11 mouse cellular contexts compared by ENCODE assay signal in genomic region chr11:117860601-117861000, GRCm38 (mm10). TPM values are rescaled to one million over a fixed set of nuclear protein-coding genes. Genes with fewer than 3 reads are reported as not detected.
A peak's percentile ranks its signal among the peaks of the same experiment; 100 is the strongest.
DNase-seq lines count a peak whose midpoint lies in the region; ATAC-seq lines count a peak whose summit lies in the region.
"Had no signal": no experiment of that assay in that cellular context is flagged by ENCODE, and none has a peak within 500 bp of the region (broad histone marks: within the 10 kb centered on the region; RNA-seq: fewer than 3 reads in every experiment).

Gene Tmem235 (plus strand): TSS chr11:117860752.

- peak within 1 kb of the TSS; percentile 45 for H3K4me3 ChIP-seq in heart, embryonic 10.5 days
- no peak within 1 kb of the TSS for H3K4me3 ChIP-seq in intestine, embryonic 15.5 days (replicated peaks)

- no peaks in the 10 kb centered on the region for H3K9me3 ChIP-seq in heart, embryonic 10.5 days
- no peaks in the 10 kb centered on the region for H3K9me3 ChIP-seq in intestine, embryonic 15.5 days

- peak within 1 kb of the TSS; percentile 22; the same call in 1 of the 2 replicates for H3K27ac ChIP-seq in heart, embryonic 10.5 days
- H3K27ac ChIP-seq in intestine, embryonic 15.5 days = no peak within 1 kb of the TSS

- DNase-seq in heart, embryonic 10.5 days (ENCODE audit: low spot score) = no peak
- DNase-seq in heart, adult 9 months (ENCODE audit: low spot score in 2 of 2) = no peak
- DNase-seq in retina, embryonic 14.5 days (ENCODE audit: low spot score) = peak; percentile 36
- DNase-seq in retina, postnatal 1 day = no peak
- DNase-seq in thymus, postnatal 36 days = peak; percentile 20 to 45
- no peak for DNase-seq in cerebellum, adult 9-10 months
- no peak for DNase-seq in ovary, adult 18-20 months (ENCODE audit: low spot score)
- DNase-seq: cerebellum, adult 2 months; gastrocnemius, postnatal 10 days; lung, postnatal 14 days had no signal

- H3K4me1 ChIP-seq in heart, embryonic 10.5 days = peaks cover 23% of the 10 kb centered on the region
- peaks cover 19% of the 10 kb centered on the region for H3K4me1 ChIP-seq in intestine, embryonic 15.5 days (replicated peaks)

- peak within 1 kb of the TSS; percentile 22; the same call in 1 of the 2 replicates for H3K4me2 ChIP-seq in intestine, embryonic 15.5 days (replicated peaks)

- peaks cover 76% of the 10 kb centered on the region for H3K27me3 ChIP-seq in heart, embryonic 10.5 days (ENCODE audit: insufficient read depth, poor library complexity, severe bottlenecking)
- H3K27me3 ChIP-seq in intestine, embryonic 15.5 days (replicated peaks) = peaks cover 17% of the 10 kb centered on the region

- WGBS in heart, embryonic 10.5 days = 3% methylated on average over 23 of the region's 23 CpGs
- 8% methylated on average over 23 of the region's 23 CpGs for WGBS in intestine, embryonic 15.5 days

- H3K36me3 ChIP-seq in heart, embryonic 10.5 days = peaks cover 27% of the 10 kb centered on the region
- peaks cover 18% of the 10 kb centered on the region for H3K36me3 ChIP-seq in intestine, embryonic 15.5 days

- ATAC-seq in intestine, embryonic 15.5 days = no peak

- no peak within 1 kb of the TSS for H3K9ac ChIP-seq in intestine, embryonic 15.5 days

RNA-seq across cellular contexts. Expression of gene Tmem235, which starts in this region (rescaled TPM):
- polyA plus RNA-seq in heart, embryonic 10.5 days (2016; fragmentation: Nextera tagmentation; extraction: Ambion mirVana) = not detected in 2 replicates
- polyA plus RNA-seq in intestine, embryonic 15.5 days (2015; fragmentation: Nextera tagmentation; extraction: Ambion mirVana) = not detected in 2 replicates

Comparison
In these comparisons a context has a peak if more than half of its experiments do, and no peak if none do; other contexts are left out.
1. DNase-seq: peak in retina, embryonic 14.5 days (single experiment) and thymus, postnatal 36 days (2 of 2); none in heart, embryonic 10.5 days (single experiment), heart, adult 9 months (0 of 2), retina, postnatal 1 day (single experiment), cerebellum, adult 9-10 months (single experiment) and ovary, adult 18-20 months (single experiment).